Mouse (Mus musculus) retina, embryonic 14.5 days (tissue): ENCODE results near the gene Cops7a.
A peak's percentile ranks its signal among the peaks of the same experiment; 100 is the strongest.

ENCODE experiments used
- DNase-seq: peaks from one replicate; pipeline ENCODE4 v3.0.0-alpha.2; 2015; ENCODE audit warnings: low spot score

Cops7a gene

DNA sequence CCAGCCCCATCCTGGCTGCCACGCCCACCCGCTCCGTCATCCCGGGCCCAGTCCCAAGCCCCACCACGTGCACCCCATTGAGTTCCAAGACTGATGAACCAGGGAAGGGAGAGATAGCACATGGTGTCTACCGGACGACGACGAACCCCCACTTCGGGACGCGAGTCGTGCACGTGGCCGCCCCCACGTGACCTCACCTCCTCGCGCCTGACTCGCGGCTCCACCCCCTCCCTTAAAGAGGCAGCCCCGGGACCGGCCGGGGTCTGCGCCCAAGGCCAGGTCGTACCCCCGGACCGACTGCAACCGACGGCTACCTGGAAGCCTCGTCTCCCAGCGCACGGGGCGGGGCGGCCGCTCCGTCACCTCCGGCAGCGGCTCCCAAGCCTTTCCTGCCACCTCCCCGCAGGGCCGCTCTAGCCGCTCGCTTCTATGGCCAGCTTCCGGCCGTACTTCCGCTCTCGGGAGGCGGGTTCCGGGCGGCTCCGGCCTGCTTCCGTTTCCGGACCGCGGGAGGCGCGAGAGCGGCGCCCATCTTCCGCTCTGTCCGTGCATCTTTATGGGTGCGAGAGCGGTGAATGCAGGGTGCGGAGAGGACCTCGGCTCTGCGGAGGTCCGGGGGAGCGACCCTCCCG lies at the start of gene Cops7a:
Gene Cops7a (minus strand): TSS at position 451 of the 632 bp plus-strand sequence.
- DNase-seq, result peak; percentile 95

DNA sequence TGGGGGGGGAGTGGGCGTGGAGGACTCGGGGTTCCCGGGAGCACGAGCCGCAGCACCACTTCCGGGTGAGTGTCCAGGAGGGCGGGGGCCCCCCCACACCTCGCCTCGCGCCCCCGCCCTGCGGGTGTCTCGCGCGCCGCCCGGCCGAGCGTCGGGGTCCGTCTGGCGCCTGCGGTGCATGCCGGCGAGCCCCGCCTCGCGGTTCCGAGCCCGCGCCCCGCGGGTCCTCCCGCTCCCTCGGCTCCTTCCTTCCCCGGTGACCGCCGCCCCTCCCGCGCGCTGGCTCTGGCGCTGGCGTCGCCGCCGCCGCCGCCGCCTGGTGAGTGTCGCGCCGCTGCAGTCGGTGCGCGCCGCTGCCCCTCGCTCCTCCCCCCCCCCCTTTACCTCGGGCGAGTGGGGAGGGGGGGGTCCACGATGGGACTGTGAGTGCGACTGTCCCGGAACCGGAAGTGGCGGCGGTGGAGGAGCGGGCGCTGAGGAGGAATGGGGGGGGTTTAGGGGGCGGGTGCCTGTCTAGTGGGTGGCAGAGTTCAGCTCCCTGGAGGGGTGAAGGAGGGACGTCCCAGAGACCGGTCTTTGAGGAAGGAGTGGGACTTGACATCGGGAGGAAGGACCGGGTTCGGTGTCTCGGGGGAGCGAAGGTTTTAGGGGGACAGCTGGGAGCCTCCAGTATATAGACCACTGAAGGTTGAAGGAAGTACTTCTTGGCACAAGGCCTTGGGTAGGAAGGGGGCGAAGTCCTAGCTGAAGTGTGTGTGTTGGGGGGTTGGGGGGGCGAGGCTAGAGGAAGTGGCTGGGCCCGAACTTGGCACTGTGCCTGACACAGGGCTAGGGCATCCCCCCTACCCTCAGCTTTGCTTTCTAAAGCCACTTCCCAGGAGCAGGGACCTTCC lies 44.1 kb upstream of the Cops7a start:
- DNase-seq, result peak; percentile 81

DNA sequence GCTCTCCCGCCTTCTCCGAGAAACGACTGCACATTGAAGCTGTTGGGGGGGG lies 43.6 kb upstream of the Cops7a start, which contains the start of gene Zfp384:
Gene Zfp384 (plus strand): TSS at position 17 of the 52 bp plus-strand sequence.
- DNase-seq, result no peak

DNA sequence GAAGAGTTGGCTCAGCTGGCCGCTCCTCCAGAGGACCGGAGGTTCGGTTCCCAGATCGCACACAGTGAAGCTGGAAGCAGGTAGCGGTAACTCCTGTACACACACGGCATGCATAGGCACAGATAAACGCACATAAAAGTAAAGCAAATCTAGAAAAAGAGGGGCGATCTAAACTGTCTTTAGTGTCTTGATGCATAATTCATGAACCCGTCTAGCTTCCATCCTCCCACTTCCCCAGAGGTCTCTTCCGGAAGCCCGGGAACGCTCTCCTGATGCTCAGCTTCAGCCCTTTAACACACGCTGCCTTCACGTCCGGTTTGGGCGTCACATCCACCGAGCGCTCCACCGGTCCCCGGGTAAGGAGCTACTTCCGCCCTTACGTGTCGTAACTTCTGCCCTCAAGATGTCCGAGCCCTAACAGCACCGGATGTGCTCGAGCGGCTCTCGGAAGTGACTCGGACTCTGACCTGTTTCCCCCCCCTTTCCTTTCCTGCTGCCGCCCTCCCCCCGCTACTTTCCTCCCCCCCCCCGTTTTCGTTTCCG lies 43.3 kb upstream of the Cops7a start:
- peak; percentile 97 for DNase-seq

DNA sequence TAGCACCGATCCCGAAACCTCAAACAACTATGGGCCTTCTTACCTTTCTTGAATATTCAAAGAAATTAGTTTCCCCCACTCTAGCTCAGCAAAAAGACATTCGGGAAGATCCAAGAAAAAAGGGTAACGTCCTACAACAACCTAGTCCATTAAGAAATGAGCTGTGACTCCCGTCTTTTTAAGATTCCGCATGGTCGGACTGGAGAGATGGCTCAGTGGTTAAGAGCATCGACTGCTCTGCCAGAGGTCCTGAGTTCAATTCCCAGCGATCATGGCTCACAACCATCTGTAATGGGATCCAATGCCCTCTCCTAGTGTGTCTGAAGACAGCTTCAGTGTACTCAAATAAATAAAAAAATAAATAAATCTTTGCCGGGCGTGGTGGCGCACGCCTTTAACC lies 42.7 kb upstream of the Cops7a start:
- no peak for DNase-seq

DNA sequence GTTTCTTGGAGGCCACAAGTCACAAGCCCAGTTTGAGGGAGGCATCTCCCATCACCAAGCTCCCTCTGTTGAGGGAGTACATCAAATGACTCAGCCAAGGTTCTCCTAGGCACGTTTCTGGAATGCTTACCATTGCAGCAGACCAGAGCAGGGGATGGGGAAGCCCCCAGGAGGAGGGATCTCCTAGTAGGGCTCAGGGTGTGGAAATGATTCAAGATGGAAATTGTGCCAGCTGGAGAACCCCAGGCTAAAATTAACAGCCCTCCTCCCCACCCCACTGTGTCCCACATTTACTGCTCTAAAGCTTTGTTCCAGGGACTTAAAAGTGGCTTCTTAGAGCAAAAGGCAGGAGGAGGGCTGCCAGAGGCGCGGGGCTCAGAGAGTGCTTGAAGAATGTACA lies 39.7 kb upstream of the Cops7a start:
- DNase-seq, result no peak

DNA sequence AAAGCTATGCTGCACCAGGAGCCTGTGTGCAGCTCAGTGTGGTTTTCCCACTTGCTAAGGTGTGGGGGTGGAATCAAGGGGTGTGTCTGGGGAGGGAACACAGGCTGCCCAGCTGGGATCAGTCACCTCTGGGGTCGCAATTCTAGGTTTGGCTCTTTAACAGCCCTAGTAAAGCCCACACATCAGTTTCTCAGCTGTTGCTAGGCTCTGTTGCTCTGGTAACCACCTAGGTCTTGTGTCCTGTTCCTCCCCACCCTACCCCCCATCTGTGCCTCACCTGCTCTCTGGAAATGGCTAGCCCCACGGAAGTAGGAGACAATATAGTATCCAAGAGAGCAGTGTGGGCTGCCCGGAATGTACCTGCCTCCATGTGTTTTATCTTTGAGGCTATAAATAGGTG lies 38.4 kb upstream of the Cops7a start:
- DNase-seq, result no peak

DNA sequence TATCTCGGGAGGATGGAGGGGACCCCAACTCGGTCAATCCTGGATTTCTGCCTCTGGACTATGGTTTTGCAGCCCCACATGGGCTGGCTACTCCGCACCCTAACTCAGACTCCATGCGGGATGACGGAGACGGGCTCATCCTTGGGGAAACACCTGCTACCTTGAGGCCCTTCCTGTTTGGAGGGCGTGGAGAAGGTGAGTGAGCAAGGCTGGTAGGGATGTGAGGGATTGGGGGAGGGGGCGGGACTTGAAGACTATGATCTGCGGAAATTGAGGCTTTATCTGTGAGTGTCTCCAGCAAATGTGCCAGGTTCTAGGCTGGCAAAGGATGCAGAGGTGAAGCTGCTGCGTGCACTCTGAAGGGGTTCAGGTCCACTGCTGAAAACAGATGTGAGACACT lies 34.2 kb upstream of the Cops7a start:
- no peak for DNase-seq

DNA sequence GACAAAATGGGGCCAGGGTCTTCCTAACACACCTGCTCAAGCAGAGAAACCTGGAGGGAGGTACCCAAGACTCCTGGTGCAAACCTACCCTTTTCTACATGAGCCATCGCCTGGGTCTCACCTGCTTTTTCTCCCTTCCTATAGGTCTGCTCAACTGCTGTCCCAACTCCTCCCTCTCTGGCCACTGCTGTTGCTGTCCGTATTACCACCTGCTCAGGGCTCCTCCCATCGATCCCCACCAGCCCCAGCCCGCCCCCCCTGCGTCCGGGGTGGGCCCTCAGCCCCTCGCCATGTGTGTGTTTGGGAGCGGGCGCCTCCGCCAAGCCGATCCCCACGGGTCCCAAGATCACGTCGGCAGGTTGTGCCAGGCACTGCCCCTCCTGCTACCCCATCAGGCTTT lies 33.8 kb upstream of the Cops7a start:
- no peak for DNase-seq

DNA sequence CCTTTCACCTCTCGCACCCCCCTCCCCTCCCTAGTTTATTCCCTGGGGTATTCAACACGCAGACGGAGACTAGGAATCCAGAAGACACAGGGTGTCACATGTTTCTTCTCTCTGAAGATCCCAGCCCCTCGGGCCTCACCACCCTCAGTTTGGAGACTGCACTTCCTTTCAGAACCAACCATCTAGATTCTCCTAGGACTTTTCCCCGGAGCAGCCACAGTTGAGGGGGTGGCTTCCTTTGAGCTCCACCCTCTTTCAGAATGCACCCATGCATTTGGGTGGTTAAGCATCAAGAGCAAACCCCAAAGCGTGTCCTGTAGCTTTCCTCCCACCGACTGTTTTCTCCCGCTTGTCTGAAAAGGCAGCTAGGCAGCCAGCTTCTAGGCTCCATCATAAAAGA lies 32.7 kb upstream of the Cops7a start:
- DNase-seq, result no peak

DNA sequence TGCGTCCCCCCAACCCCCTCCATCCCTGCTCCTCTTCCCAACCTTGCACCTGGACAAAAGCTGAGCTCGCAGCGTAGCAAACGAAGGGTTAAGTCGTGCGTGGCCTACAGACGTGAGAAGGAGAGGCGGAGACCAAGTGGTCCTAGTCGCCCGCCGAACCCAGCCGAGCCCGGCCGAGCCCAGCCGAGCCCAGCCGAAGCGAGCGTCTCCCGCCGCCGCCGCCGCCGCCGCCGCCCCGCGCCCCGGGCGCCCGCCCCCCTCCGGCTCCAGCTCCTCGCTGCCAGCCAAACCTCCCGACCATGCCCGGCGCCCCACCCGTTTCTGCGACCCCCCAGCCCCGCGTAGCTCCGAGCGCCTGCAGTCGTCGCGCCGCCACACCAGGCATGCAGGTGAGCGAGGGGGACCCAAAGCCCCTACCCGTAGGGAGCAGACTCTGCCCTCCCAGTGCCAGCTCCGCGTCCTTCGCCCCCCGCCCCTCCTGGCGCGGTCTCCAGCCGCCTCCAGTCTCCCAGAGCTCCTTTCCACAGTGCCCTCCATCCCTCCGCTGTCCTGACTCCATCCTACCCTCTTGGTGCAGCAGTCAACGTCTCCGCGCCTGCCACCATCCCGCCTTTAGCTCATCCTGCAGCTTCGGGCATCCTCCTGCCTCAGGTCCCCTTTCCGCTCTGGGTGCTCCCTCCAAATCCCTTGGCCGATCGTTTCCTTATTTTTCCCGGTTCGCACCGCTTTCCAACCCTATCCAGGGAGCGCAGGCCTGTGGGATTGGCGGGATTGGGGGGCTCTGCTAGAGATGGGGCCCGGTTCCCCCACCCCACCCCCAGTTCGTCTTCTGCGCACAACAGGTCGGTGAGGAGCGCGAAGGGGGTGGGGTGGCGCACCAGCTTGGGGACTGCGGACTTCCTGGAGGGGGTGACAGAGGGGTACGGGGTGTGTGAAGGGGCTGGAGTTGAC lies 31.5 kb upstream of the Cops7a start, which contains the start of gene Pianp:
Gene Pianp (plus strand): TSS at position 144 of the 951 bp plus-strand sequence.
- peak; percentile 77 for DNase-seq

DNA sequence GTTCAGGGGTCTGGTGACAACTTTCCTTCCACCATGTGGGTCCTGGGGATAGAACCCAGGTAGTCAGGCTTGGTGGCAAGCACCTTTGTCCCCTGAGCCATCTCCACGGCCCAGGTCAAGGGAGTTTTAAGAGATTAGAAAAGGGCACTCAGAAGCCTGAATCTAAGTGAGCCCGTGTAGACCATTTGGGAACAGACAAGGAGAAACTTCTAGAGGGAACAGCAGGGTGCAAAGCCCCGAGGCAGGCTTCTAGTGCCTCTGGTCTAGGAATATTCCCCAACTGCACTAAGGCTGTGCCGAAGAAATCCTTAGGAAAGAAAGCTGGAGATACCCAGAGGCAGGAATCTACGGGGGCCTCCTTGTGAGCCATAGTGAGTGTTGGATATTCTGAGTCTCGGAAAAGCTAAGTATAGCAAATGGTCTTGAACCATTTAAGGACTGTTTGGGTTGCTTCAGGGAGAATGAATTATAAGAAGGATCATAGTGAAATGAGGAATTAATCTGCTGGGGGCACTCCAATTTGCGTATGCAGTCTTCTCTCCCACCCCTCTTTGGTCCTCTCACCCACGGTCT lies 30.6 kb upstream of the Cops7a start:
- no peak for DNase-seq

DNA sequence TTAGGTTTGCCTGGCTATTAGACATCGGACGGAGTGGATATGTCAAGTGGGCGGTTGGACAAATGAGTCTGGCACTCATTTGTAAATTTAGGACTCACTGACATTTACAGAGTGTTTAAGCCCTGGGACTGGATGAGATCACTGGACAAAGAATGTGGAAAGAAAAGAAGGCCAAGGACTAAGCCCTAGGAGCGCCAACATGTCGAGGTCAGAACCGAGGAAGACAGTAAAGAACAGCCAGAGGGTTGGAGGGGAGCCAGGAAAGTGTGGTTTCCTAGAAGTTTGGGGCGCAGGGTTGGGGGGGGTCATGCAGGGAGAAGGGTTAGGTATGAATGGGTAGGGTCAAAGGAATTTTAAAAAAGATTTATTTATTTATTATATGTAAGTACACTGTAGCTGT lies 29.9 kb upstream of the Cops7a start:
- DNase-seq, result no peak

DNA sequence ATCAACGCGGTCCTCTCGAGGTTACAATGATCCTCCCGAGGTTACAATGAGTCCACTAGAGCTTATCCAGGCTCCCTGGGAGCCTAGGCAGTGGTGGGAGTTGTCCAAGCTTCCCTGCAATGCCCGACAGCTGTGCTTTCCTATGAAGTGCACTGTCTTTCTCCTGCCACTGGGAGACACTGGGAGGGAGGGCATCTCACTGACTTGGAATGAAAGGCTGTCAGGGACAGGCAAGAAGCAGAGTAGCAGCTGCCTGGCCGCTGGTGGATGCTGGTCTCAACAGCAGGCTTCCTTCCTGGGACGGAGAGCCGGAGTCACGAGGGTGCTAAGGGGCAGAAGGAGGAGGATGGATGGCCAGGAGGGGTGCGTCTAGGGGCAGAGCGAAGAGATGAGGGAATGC lies 28.5 kb upstream of the Cops7a start:
- peak; percentile 70 for DNase-seq

DNA sequence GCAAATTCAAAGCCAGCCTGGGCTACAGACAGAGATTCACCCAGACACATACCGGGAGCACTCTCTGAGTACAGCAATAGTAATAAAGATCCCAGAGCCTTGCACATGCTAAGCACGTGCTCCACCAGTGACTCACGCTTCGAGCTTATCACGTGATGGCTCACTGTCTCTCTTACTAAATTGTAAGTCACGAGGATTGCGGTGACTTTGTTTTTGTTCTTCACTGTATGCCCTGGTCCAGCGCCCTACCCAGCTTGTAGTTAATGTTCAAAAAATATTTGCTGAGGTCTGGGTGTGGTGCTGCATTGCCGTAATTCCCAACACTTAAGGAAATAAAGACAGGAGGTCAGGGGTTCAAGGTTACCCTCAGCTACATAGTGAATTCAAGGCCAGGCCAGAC lies 28.0 kb upstream of the Cops7a start:
- DNase-seq, result no peak

DNA sequence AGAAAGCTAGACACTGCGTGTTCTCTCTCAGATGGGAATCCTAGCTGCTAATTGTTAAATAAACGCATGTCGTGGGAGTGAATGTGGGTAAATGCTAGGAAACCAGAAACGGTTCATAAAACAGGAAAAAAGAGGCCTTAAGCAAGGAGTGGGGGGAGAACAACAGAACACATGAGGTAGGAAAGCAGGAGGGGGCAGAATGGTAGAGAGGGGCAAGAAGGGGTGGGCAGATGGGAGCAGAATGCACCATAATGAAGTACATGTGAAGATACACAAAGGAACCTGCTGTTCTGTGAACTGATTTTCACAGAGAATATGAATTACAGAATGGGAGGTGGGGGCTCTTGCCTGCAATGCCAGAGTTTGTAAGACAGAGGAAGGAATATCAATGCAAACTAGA lies 26.9 kb upstream of the Cops7a start:
- DNase-seq, result no peak

DNA sequence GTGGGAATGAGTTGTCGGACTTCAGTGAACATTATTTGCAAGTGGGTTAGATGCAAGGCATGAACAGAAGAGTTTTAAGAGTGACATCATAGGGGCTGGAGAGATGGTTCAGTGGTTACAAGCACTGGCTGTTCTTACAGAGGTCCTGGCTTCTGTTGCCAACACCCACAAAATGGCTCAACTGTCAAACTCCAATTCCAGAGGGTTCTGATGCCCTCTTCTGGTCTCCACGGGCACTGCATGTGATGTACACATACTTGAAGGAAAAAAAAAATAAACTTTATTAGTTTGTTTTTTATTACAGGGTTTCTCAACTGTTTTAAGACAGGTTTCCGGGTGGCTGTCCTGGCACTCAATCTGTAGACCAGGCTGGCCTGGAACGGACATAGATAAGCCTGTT lies 2.4 kb upstream of the Cops7a start:
- DNase-seq, result peak; percentile 72

DNA sequence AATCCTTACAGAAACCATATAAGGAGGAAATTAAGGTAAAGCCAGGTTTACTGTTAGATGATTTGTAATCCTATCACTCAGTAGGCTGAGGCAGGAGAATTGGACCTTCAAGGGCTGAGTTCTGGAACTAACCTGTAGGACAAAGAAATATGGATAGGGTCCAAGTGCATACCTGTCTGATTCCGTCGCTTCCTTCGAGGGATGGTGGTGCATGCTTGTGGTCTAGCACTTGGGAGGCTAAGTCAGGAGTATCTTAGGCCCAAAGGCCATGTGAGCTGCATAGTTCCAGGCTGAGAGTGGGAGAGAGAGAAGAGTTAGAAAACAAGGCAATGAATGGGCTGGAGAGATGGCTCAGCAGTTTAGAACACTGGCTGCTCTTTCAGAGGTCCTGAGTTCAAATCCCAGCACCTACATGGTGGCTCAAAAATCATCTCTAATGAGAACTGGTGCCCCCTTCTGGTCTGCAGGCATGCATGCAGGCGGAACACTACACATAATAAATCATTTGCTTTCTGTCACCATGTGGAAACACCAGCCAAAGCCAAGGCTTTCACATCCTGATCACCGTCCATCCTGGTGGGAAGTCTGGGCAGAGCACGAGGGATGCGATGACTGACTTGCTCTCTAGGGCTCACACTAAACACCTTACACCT lies 1.3 kb upstream of the Cops7a start:
- peak; percentile 18 for DNase-seq

DNA sequence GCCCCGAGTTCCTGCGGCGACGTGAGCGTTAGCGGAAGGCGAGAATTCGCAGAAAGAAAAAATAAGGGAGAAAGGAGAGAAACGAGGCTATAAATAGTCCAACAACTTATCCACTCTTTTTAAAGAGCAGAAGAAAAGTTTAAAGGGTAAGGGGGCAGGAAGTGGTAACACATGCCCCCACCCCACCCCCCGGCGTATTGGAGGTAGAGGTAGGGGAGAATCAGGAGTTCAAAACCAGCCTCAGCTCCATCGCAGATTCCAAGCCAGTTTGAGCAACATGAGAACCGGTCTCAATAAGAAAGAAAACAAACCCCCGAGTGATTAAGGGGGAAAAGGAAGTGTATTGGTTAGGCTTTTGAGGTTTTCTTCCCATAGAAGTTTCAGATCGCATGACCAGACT lies 409 bp upstream of the Cops7a start:
- peak; percentile 28 for DNase-seq

DNA sequence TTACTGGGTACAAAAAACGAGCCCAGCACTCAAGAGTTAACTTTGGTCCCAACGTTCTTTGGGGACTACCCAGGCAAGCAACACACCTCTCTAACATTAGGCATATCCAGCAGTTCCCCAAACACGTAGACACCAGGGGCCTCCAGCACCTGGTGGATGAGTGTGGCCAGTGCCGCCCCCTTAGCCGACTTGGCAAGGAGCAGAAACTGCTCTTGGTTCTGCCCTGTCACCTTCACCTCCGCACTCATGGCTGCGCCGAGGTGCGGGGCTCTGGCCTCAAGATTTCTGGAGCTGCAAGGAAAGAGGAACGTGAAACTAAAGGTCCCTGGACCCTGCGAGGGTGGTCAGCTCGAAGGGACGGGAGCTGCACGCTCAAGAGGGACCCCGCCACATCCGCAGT lies 700 bp downstream of the Cops7a start:
- DNase-seq, result no peak

DNA sequence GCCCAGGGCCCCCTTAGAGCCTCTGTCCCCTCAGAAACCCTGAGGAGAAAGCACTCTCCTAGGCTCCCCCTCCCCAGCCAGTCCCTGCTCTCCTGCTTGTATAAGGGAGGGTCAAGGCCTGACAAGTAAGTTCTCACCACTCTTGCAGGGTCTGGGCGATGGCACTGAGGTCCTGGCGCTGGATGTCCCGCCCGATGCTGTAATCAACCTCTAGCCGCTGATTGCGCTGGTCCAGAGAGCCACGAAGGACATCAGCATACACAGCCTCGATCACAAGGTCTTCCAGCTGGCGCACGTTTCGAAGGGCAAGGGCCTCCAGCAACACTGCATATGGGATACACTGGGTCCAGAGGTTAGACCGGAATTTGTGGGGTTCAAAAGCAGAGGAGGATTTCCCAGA lies 4.3 kb downstream of the Cops7a start:
- no peak for DNase-seq

DNA sequence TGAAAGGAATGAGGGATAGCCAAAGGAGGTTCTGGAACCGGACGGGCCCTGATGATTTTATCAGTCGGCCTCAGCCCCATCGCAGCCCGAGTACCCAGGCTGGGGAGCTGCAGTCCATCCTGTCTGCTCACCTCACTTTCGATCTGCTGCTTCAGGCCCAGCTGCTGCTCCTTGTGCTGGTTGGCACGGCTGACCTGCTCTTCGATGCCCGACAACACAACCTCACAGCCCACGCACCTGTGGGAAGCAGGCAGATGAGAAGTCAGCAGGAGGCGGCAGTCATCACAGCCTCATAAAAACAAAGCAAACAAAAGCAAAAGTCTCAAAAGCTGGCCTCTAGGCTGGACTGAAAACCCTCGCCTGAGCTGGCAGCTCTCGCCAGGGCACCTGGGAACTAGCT lies 5.4 kb downstream of the Cops7a start:
- no peak for DNase-seq
